Mouse (Mus musculus) liver, embryonic 18 days (tissue): ENCODE data around the gene Ccdc51. TPM values are rescaled to one million over a fixed set of nuclear protein-coding genes. Genes with fewer than 3 reads are reported as not detected.

Experiments
- polyA plus RNA-seq: library from polyadenylated mRNA; depleted of rRNA; stranded (reverse); fragments of >200 nt; gene quantifications from 2 replicates; pipeline ENCODE4 v1.2.3, GENCODE M21; 2012; rRNA removed

Ccdc51 gene
- 6.0 and 6.4 TPM in 2 replicates for polyA plus RNA-seq

DNA sequence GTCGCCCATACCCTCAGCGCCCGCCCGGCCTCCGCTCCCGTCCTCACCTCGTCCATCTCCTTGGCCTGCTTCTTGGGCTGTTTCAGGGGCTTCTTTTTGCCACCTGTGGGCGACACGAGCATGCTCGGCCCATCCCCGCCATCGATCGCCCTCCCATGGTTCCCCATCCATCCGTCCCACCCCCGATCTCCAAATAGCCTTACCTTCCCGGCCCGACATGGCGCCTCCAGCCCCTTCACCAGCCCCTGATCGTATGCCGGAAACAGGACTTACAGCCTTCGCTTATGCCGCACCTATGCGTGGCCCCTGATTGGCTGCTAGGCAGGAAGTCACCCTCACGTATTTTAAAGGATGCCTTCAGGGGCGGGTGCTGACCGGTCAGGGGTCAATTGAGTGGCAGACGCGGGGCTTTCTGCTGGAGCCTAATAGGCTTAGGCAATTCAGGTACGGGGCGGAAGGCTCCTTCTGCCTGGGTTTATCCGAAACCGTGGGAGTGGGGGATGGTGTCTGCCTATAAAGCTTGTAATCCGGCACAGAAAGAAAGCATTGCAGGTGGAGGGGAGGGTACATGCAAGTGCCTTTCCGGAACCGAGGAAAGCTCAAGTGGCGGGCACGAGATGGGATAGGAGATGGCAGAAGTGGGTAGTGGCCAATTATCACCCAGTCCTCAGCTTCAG, at the start of gene Ccdc51, which contains the start of gene Tma7:
Gene Ccdc51, plus strand, starts transcription at position 370 of the 677 bp plus-strand sequence.
Gene Tma7, minus strand, starts transcription at position 464 of the 677 bp plus-strand sequence.

DNA sequence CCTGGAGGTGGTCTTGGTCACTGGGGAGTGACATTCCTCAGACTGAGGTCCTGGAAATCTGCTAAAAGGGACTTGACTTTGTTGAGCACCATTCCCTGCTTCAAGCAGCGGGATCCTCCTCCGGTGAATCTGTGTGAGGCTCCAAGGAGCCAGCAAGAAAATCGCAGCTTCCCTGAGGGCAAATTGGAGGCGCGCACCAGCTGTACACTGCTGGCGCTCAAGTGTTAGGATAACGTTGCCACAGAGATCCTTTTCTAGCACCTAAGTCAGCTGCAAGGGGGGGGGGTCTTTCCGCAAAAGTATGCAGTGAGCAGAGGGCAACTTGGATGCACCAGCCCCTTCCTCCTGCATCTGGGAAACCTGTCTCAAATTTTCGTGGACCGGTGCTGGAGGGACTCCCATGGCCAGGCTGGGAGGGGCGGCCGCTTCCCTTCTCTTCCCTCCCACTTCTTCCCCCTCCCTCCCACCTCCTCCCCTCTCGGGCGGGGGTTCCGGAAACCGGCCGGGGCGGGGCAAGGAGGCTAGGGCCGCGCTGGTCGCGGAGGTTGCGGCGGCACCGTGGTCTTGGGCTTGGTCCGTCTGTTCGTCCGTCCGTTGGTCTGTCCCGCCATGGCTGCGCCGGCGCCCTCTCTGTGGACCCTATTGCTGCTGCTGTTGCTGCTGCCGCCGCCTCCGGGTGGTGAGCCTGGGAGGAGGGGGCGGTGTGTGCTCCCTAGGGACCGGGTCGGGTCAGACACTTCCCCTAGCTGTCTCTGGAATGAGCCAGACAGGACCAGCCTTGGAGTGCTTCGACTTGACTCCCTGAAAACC, 44.0 kb upstream of the Ccdc51 start, which contains the start of gene Shisa5:
Gene Shisa5, plus strand, starts transcription at position 480 of the 810 bp plus-strand sequence.

DNA sequence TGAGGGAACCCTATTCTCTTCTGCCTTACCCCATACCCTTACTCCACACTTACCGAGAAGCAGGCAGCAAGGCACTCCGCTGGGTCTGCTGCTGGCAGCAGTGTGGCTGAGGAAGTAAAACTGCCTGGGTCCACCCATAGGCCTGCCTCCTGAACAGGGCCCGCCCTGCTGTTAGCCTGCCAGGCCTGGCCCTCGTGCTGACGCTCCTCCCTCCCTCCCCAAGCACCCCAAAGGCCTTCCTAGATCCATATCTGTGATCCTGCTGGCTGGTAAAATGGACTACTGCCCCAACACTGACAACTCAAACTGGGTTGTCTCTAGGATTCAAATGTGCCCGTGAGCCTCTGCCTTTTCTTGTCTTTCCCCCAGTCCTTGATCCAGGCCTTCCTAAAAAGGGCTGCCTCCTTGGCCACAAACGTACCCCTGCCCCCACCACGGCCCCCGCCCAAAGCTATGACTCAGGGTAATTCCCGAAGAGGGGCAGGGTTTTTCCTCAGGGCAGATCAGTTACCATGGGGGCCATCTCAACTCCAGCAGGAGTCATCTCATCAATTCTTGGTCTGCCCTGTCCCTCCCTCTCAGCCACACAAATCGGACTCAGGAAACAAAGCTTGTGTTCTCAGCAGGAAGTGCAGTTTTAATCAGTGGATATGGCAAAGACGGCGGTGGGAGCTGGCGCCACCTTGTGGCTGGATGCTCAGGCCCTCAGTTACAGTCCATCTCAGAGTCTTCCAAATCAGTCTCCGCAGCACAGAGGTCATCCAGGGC, 23.0 kb upstream of the Ccdc51 start, which contains the start of gene Trex1:
Gene Trex1, minus strand, starts transcription at position 599 of the 768 bp plus-strand sequence.

DNA sequence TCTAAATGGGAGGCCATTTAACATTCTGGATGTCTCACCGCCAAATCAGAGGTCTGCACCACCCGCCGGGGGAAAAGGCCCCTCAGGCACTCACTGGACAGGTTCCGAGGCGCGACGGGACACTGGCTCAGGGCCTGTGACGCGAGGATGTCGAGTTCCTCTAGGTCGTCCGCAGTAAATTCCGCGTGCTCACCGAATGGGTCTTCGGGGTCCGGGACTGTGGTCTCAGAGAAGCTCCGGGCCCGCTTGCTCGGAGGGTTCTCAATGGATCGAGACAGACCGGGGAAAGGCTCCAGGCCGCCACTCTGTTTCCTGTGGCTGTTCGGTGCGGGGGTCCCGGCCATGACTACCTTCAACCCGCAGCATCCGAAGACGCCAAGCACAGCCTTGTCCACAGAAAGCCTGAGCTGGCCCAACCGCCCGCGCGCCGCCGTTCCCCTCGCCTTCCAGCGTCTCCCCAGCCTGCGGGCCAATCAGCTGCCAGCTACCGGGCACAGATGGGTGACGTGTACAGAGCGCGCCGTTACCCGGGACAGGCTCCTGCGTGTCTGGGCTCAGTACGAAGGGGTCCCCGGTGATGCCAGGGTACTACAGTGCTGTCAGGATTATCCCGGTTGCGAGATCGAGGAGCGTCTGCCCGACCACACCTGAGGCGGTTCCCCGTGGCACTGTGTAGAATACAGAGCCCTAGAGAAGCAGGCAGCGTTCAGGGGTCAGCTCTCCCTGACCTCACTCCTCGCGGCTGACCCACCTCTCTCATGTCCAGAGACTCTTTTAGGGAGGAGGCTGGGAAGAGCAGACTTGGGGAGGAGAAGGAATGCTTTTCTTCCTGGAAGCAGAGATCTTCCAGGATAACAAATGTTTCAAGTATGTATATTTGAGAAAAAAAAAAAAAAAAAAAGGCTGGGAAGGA, 8.4 kb upstream of the Ccdc51 start, which contains the start of gene Atrip:
Gene Atrip, minus strand, starts transcription at position 464 of the 913 bp plus-strand sequence.

DNA sequence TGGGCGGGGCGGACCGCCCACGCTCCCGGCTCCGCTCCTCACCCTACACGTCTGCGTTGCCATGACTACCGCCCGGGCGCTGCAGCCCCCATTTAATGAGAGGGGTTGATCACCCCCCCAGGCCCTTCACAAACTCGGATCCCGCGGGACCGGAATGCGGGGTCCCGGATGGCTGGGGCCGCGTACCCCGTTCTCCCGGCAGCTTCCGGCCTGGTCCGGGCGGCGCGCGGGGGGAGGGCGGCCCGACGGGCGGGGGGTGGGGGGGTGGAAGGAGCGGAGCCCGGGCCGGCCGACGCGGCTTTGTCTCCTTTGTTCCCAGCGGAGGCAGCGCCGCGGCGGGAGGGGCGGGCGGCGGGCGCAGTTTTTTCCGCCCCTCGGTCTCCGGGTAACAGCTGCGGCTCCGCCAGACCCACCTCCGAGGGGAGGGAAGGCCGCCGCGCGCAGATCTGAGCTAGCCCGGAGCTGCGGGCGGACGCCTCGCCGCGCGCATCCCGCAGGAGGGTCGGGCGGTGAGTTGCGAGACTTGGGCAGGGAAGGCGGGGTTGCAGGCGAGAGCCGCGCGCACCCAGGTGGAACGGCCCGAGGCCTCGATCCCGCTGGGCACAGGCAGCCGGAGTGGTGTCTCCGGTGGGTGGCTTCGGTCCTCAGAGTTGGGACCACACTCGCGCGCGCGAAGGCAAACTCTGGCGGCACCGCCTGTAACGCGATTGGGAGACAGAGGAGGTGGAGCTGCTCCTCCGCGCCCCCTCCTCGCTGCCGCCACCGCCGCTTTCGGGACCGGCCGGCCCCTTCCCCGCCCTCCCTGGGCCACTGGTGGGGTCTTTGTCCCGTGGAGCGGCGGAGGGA, 13.1 kb downstream of the Ccdc51 start, which contains the start of gene Plxnb1:
Gene Plxnb1, plus strand, starts transcription at position 253 of the 846 bp plus-strand sequence.

Other genes starting within 250 kb of the Ccdc51 start
- 2.7 and 2.8 TPM in 2 replicates for gene Slc26a6, start 229.2 kb upstream of the Ccdc51 start, polyA plus RNA-seq
- 0.04 TPM in 1 of 2 replicates, not detected in the other for gene Tmem89, start 167.9 kb upstream of the Ccdc51 start, polyA plus RNA-seq
- gene Uqcrc1, start 145.9 kb upstream of the Ccdc51 start, polyA plus RNA-seq: 224 and 244 TPM in 2 replicates
- gene Col7a1, start 128.9 kb upstream of the Ccdc51 start, polyA plus RNA-seq: 0.51 and 0.59 TPM in 2 replicates
- 0.04 TPM in 1 of 2 replicates, not detected in the other for gene Ucn2, start 96.5 kb upstream of the Ccdc51 start, polyA plus RNA-seq
- gene Pfkfb4, start 90.7 kb upstream of the Ccdc51 start, polyA plus RNA-seq: 4.6 and 6.5 TPM in 2 replicates
- gene Shisa5, start 43.9 kb upstream of the Ccdc51 start, polyA plus RNA-seq: 30.0 and 37.0 TPM in 2 replicates
- 23.2 and 25.4 TPM in 2 replicates for gene Trex1, start 22.8 kb upstream of the Ccdc51 start, polyA plus RNA-seq
- 6.2 and 6.7 TPM in 2 replicates for gene Atrip, start 8.4 kb upstream of the Ccdc51 start, polyA plus RNA-seq
- gene Tma7, start 94 bp downstream of the Ccdc51 start, polyA plus RNA-seq: 60.6 and 66.8 TPM in 2 replicates
- gene Plxnb1, start 12.9 kb downstream of the Ccdc51 start, polyA plus RNA-seq: 4.8 and 5.9 TPM in 2 replicates
- gene Fbxw21, start 79.5 kb downstream of the Ccdc51 start, polyA plus RNA-seq: not detected in 2 replicates
- 0.02 and 0.07 TPM in 2 replicates for gene Fbxw13, start 113.5 kb downstream of the Ccdc51 start, polyA plus RNA-seq
- gene Fbxw20, start 152.3 kb downstream of the Ccdc51 start, polyA plus RNA-seq: 0.02 TPM in 2 replicates
- 0.06 TPM in 1 of 2 replicates, not detected in the other for gene Fbxw14, start 205.2 kb downstream of the Ccdc51 start, polyA plus RNA-seq